Mouse (Mus musculus) A20 (cell line): ENCODE measurements at regions not wholly inside any gene's neighbourhood (a gene's known extent, or its start where the extent isn't known, plus 50 kb on each side); places are given as distances from the start of the nearest gene placed in this dataset.

Experiments
- DNase-seq: peaks from one replicate; pipeline ENCODE4 v3.0.0-alpha.2; 2011; ENCODE audit warnings: low read depth, low spot score

DNA sequence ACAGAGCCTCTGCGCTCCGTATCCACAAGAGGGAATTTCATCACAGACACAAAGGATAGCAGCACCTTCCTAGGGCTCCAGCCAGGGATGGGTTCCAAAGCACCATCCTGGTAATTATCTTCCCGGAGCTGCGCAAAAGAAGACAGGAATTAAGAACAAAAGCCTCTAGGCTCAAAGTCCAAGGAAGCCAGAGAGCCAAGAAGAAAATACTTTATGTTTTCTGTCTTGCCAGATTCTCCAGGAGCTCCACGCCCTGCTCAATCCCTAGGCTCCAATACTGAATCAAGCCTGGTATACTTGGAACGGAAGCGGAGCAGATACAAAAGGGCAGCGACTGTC is 54.4 kb downstream of the Irf2bpl start:
- no peak for DNase-seq

DNA sequence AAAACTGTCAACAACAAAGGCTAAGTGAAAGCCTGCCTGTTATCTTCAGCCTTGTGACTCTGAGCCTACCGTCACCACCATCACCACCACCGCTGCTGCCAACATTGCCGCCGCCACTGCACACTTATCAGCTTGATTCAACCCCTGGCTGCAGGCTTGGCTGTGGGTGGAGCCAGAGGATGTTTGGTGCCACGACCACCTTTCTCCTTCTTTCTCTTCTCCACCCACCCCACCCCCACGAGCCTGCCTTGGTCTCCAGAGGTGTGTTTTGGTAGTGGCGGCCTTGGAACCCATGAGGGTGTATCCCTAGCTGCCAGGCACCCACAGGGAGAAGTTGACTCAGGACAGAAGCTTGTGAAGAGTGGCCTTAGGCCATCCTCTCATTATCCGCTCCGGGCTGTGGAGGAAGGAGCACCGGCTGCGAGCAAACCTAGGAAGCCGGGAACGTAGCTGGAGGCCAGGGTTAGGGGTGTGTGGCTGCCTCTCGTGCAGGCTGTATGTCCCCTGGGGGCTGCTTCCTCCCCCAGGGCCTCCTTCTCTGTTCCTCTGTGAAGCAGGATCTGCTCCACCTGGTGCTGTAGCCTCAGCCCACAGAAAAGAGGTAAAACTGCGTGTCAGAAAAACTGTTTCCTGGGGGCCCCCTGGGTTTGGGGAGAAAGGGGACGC is 54.9 kb downstream of the Irf2bpl start:
- no peak for DNase-seq

DNA sequence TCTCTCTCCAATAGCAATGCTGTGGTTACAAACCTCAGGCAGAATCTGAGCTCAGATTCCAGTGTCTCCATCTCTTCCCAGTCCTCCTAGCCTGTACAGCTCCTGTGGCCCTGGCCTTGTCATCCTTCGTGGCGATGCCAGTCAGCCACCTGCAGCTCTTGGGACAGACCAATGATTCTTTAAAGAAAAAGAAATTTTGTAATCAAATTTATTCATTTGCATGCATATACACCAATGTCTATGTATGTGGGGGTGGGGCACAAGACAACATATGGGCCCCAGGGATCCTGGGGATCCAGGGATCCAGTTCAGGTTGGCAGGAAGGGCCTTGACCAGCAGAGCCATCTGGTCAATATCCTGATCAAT is 57.4 kb downstream of the Irf2bpl start:
- no peak for DNase-seq

DNA sequence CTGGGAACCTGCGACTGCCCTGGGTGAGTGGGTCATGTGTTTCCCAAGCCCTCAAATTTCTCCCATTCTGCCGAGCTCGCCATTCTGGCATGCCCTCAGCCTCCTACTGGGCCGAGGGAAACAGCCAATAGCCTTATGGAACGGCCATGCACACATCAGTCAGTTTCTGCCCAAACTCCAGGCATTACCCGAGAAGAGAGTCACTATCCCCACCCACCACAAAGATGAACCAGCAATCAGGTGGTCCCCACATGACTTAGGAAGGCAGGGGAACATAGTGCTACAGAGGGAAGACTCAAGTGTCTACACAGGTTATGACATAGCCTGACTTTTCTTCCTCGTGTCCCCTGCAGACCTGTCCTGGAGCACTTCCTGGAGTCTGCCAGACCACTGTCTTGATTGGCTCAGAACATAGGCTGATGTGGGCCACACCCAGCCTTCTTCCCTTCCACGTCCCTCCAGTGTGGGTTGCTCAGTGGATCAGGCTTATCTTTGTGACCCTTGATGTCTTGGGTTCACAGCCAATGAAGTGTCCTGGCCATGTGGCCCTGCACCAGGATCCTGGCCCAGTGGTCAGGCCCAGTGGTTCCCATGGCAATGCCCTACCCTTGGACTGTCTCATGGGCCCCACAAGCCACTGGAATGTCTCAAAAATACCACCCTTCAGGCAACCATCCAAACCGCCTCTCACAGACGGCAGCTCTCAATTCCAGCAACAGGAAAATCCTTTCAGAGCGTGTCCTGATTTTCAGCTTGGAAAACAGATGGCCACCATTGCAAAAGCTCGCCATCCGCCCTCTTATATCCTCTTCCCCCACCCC is 58.0 kb downstream of the Irf2bpl start:
- no peak for DNase-seq

DNA sequence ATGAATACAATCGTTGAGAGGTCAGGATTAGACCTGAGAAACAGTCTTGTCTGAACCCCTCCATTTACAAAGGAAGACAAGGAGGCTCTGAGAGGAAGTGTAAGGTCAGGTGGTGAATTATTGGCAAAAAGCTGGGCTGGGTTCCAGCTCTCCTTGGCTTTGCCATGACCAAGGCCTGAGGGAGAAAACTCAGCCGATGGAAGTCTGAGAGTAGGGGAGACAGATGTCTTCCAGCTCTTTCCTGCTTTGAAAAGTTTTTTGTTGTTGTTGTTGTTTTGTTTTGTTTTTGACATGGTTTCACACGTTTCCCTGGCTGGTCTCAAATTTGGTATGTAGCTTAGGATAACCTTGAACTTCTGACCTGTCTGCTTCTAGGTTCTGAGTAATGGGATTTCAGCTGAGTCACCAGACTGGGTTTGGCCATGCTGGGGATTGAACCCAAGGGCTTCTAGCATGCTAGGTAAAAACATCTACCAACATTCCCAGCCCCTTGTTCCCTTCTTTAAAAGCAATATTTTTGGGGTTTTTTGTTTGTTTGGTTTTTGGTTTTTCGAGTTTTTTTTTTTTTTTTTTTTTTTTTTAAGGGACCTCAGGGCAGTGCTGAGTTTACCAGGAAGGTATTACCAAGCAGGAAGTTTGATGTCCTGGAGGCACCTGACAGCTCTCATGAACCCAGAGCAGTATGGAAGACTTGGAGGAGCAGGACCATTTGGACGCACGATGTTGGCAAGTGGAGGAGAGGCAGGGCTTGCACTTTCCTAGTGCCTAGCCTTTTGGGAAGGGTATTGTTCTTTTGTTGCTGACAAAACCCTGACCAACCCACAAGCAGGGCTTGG is 58.8 kb downstream of the Irf2bpl start:
- no peak for DNase-seq

DNA sequence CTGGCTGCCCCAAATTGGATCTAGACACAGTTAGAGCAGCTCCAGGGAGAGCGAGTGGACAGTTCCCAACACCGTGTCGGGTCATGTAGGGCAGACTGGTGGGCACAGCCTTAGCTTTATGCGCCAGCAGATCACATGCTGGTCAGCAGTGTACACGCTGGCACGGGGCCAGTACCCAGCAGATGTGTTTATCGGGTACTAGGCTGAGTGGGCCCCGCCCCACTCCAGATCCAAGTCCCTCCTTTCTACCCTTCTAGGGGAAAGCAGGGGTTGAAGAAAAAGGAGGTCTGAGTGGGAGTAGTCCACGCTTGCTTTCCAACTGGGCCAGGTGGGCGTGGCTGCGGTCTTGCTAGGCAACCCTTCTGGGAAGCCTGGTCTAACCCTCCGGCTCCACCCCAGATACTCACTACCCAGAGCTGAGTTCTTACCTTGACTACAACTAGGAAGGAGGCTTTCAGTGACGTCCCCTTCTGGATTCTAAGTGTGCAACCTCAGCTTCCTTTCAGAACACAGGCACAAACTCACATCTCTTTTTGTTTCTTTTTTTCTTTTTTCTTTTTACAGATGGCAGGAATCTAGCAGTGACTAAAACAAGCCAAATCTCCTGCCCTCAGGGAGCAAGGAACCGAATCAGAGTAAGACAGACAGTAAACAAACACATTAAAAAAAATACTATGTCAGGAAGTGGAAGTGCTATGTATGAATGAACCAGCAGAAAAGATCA is 59.6 kb downstream of the Irf2bpl start:
- DNase-seq, result peak; percentile 62

DNA sequence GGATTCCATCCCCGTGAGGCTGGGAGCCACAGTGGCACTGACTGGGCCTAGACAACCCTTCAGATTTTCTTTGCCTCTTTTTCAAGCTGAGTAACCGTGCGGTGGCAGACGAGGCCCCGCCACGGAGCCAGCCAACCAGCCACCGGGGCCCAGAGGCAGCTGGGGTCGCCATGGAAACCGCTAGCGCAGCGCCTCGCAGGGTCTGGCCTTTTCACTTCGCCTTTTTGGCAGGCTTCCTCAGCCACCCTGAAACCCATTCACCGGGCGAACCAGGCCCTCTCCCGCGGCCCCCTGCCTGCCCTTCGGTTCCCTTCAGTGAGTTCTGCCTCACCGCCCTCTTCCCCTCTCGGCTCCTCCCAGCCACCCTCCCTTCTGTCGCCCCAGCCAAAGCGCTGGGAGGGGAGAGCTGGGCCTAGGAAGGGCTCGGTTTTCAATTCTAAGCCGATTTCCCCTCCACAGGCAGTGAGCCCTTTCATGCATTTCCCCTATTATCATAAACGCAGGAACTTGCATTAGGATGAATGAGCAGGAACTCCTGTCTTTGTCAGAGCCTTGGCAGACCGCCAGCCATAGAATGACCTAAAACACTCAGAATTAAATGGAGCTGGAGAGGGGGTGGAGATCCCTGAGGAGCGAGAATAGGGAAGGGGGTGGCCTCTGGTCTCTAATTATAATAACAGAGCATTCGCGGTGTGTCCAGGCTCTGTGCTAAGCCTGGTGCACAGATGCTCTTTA is 60.6 kb downstream of the Irf2bpl start:
- peak; percentile 98 for DNase-seq

DNA sequence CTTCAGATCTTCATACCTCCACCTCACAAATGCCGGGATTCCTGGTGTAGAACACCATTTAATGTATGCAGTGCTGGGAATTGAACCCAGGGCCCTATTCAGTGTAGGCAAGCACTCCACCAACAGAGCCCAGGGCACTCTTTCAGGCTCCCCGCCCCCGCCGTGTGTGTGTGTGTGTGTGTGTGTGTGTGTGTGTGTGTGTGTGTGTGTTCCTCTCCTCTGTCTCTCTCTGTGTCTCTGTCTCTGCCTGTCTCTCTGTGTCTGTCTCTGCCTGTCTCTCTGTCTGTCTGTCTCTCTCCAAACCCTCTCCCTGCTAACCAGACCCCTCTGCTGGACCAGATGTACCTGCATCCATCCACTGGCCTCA is 61.1 kb downstream of the Irf2bpl start:
- no peak for DNase-seq

DNA sequence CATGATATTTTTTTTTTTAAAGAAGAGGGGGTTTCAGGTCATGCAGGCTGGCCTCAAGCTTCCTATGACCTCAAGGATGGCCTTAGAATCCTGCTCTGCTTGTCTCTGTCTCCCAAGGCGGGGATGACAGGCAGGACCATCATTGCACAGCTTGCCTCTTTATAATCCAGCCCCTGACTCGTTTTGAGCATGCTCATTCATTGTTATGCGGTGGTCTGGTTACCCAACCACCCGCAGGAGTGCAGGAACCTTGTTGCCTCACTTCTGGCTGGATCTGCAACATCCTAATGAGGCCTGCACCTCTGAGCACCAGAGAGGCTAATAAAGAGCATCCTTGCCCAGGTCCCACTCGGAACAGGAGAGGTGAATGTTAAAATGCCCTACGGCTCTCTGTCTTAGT is 63.4 kb downstream of the Irf2bpl start:
- no peak for DNase-seq

DNA sequence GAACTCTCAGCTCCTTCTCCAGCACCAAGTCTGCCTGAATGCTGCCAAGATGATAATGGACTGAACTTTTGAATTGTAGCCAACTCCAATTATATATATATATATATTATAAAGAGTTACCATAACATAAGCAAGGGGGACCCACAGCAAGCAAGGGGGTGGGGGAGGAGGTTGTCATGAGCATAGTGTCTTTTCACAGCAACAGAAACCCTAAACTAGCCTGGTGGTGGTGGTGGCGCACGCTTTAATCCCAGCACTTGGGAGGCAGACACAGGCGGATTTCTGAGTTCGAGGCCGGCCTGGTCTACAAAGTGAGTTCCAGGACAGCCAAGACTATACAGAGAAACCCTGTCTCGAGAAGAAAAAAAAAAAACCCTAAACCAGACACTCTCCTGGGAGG is 65.0 kb downstream of the Irf2bpl start:
- no peak for DNase-seq

DNA sequence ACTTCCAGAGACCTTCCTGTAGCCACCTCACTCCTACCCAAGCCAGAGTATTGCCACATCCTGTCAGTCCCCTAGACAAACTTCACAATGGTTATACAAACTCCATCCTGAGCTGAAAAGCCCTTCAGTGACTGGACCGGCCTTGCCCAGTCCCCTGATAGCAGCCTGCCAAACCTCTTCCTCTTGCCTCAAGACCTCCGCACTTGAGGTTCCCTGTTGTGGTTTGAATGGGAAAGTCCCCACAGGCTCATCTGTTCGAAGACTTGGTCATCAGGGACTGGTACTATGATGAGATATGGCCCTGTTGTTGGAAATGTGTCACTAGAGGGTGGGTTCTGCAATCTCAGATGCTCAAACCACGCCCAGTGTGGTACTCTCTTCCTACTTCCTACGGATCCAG is 65.4 kb downstream of the Irf2bpl start:
- peak; percentile 49 for DNase-seq

DNA sequence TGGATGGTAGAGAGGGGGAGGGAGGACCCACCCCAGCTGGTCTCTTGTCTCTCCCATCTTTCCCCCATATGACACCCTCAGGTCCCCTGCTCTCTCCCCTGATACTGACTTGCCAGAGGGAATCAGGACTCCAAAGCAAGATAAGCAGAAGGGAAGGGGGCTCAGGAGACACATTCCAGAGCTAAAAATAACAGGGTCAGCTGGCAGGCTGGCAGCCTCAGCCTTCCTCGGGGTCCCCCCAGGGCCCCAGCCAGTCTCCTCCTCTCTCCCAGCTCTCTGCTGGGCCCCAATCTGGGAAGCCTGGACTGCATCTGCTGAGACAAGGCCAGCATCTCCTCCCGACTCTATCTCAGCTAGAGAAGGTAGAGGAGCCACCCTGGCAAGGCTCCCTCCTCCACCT is 66.4 kb downstream of the Irf2bpl start:
- DNase-seq, result no peak

DNA sequence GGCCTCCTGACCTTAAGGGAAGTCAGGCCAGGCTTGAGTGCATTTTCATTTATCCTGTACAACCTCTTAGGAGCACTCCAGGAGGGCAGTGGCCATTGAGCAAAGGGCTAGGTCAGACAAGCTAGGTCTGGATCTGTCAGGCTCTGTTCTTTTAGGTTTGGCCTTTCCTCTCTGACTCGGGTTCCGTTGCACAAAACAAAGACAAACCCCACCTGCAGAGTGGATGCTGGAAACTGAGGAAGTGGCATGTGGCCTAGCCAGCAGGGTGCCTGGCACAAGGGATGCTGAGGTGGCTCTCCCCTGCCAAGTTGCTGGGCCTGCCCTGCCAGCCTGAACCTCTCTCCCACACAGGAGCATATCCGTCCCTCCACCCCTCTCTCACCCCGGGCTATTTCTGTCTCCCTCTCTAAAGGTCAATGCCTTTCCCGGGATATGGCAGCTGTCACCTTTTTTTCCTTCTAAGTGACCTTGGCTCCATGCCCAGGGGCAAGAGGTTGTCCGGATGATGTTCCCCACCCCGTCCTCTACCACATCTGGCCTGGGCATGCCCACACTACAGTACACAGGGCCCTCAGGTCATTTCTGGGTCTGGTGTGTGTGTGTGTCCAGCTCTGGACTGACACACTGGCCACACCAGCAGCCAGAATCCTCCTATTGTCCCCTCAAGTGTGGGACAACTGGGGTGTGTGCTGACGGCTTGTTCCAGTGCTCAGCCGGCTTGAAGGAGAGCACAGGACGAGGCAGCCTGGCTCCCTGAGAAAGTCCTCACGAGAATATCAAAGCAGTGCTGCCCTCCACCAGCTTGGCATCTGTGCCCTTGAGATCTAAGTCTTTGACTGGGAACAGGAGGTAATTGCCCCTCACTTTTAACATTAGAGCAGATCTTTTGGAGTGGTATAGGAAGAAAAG is 67.6 kb downstream of the Irf2bpl start:
- DNase-seq, result no peak

DNA sequence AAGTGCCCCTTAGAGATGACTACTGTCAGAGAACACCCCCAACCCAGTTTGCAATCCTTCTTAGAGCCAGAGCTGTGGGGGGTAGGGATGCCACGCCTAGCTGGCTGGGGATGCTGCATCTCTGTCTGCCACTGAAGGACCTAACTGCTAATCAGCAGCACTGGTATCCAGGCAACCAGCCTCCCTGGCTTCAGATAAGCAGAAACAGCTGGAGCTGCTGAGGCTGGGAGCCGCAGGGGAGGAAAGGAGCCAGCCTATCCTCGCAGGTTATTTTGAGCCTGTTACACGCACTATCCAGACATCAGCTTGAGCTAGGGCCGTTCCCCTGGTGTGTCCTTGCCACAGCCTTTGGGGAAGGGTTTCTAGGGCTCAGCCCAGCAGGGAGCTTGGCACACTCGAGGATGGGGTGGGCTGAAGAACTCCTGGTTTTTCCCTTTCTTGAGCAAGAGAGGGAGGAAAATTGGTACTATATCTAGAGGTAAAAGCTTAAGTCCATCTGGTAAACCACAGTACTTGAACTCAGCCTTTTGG is 68.4 kb downstream of the Irf2bpl start:
- no peak for DNase-seq

DNA sequence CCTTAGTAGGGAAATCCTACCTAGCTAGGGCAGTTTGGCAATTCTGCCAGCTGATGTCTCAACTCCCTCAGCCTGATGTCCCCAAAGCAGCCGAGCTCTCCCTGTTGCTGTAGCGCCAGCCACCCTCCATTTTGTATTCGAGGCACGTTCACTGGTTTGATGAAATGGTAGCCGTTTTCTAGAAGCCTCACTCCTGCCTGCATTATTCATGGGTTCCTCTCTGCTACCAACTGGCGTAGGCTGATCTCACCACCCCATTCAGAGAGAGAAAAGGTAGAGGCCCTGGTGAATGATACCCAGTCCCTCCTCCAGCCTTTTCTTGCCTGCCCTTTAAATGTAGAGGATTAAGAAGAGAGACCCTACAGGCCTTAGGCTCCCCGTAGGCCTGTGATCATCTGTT is 69.9 kb downstream of the Irf2bpl start:
- no peak for DNase-seq
